Mouse (Mus musculus): ENCODE measurements around the gene Slc28a2.
"Not testable (repeated sequence)": the region's sequence is repeated elsewhere in the genome, so short reads cannot be mapped to it uniquely, and the experiment has no call there.

Gene Slc28a2

GRCm38 (mm10) chr2:122469221-122469620, 42.9 kb downstream of the Slc28a2 start:
- DNase-seq = peak; percentile 30

DNA sequence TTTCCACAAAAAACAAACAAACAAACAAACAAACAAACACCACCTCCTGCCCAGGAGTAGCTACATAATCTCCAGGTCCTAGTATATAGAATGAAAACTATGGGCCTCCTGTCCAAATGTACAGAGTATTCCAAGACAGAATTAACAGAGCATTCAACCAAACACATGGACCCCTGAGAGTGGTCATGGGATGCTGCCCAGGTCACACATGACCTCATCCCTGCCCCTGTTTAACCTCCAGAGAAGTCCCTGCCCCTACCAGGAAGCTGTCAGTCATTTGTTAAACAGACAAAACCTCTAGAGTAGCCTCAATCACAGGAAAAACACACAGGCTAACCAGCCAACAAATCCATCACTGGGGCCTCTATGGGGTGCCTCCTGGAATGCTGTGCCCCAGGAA, 50.3 kb downstream of the Slc28a2 start:
- DNase-seq = no peak

DNA sequence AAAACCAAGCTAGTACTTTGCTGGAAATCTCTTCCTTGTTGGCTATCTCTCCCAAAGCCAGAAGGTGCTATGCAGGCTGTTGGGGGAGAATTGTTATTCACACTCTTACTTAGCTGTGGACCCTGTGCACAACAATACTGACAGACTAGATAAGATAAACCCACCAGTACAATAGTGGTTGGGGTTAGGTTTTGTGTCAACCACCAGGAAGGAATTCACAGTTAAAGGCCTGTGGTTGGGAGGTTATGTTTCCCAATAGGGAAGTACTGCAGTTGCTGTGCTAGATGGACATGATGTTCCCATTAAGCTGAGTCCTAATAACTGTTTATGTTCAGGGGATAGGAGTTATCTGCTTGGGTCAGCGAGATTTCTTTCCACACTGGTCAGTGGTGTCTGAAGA, 57.5 kb downstream of the Slc28a2 start:
- DNase-seq = not testable (repeated sequence)

- no peak for DNase-seq
Measured at GRCm38 (mm10) chr2:122484641-122485040, 58.4 kb downstream of the Slc28a2 start, which contains the start of gene Gm14085. TSS of gene Gm14085 (plus strand) at chr2:122484941.

DNA sequence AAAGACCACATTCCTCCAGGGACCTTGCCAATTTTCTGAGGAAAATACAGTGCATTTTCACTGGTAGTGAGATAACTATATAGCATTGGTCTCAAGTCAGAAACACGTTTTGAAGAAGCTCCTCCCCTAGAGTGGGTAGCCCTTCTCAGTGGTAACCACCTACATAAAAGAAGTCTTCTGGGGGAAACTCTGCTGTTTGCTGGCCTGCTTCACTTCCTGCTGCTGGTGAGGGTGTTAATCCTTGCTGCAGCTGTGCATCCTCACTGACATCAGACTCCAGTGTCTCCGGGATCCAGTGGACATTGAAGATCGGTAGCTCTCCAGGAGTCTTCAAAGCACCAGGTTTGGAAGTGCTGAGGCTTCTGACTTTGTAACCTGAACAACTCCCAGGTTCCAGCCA, 59.4 kb downstream of the Slc28a2 start:
- not testable (repeated sequence) for DNase-seq

- DNase-seq = not testable (repeated sequence)
Measured at GRCm38 (mm10) chr2:122486122-122486521, 59.8 kb downstream of the Slc28a2 start.

DNA sequence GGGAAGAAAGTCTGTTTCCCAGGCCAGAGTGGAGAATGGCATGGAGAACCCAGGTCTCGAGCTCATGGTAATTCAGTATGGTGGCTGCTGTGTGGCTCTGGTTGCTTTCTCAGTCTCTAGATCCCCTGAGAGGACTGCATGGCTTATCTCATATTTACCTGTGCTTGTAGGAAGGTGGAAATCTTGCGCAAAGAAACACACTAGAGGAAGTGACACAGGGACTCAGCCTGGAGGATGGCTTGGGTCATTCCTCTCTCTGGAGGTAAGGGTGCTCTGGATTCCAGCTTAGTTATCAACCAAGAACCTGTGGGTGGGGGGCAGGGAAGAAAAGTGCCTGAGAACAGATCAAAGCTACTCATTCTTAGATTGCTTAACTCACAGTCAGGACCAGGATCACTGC, 60.4 kb downstream of the Slc28a2 start:
- DNase-seq = no peak

Data from thymus, postnatal 14 days (tissue).